ENCODE assay signal across 8 mouse cellular contexts in the genomic region with DNA sequence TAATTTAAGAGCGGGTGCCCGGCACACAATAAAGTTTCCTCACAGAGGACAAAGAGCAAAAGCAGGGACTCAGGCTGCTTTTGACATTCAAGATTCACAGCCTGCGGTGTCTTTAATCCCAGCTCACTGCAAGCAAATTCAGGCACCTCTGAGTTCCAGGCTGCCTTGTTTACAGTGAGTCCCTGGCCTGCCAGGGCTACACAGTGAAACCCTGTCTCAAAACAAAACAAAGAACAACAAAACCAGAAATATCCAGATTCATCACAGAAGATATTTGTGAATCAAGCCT. TPM values are rescaled to one million over a fixed set of nuclear protein-coding genes. Genes with fewer than 3 reads are reported as not detected.
DNase-seq lines count a peak whose midpoint lies in the region; ATAC-seq and TF ChIP-seq lines count a peak whose summit lies in the region.

No protein-coding gene starts in this region.

- no peaks in the 10 kb centered on the region for H3K4me1 ChIP-seq in embryonic facial prominence, embryonic 11.5 days (ENCODE audit: control insufficient read depth, insufficient read depth, low read length)
- H3K4me1 ChIP-seq in hindbrain, embryonic 15.5 days (replicated peaks), result peaks cover 13% of the 10 kb centered on the region

- H3K4me2 ChIP-seq in embryonic facial prominence, embryonic 11.5 days (ENCODE audit: low read depth, low read length), result peak overlapping the region; percentile 25
- peak overlapping the region; percentile 68 for H3K4me2 ChIP-seq in hindbrain, embryonic 15.5 days

- H3K4me3 ChIP-seq in layer of hippocampus, adult 2 months, result peak overlapping the region; percentile 73
- H3K4me3 ChIP-seq in embryonic facial prominence, embryonic 11.5 days (ENCODE audit: low read depth, low read length), result peak overlapping the region; percentile 50
- peak overlapping the region; percentile 58 for H3K4me3 ChIP-seq in hindbrain, embryonic 15.5 days

- H3K9ac ChIP-seq in embryonic facial prominence, embryonic 11.5 days (replicated peaks; ENCODE audit: low read length), result peak overlapping the region; percentile 57
- peak overlapping the region; percentile 34 for H3K9ac ChIP-seq in hindbrain, embryonic 15.5 days

- ATAC-seq in embryonic facial prominence, embryonic 11.5 days (replicated peaks; ENCODE audit: insufficient number of reproducible peaks, low FRiP score, low TSS enrichment, low read depth), result no peak
- ATAC-seq in hindbrain, embryonic 15.5 days (ENCODE audit: low FRiP score, low read depth), result peak; percentile 27
- ATAC-seq in megakaryocyte-erythroid progenitor cell, adult 5-6 weeks (replicated peaks; ENCODE audit: low FRiP score, low TSS enrichment, poor library complexity, severe bottlenecking), result peak; percentile 25

- H3K9me3 ChIP-seq in embryonic facial prominence, embryonic 11.5 days (replicated peaks; ENCODE audit: control insufficient read depth, low read length), result no peaks in the 10 kb centered on the region
- no peaks in the 10 kb centered on the region for H3K9me3 ChIP-seq in hindbrain, embryonic 15.5 days

- WGBS in embryonic facial prominence, embryonic 11.5 days, result 0% methylated on average over 3 of the region's 3 CpGs
- WGBS in hindbrain, embryonic 15.5 days, result 7% methylated on average over 3 of the region's 3 CpGs

- DNase-seq in layer of hippocampus, adult 2 months (ENCODE audit: low spot score in 2 of 2), result no peak
- DNase-seq in layer of hippocampus, adult 18-20 months (ENCODE audit: low spot score in 2 of 2), result no peak
- no peak for DNase-seq in embryonic facial prominence, embryonic 11.5 days (ENCODE audit: low spot score)
- DNase-seq in urinary bladder, postnatal 36 days (ENCODE audit: low spot score in 2 of 2), result no peak
- DNase-seq in thymus, postnatal 25 days, result no peak
- no peak for DNase-seq in adrenal gland, postnatal 4 days (ENCODE audit: low spot score in 2 of 2)

- no peaks in the 10 kb centered on the region for H3K36me3 ChIP-seq in embryonic facial prominence, embryonic 11.5 days (replicated peaks; ENCODE audit: control insufficient read depth, insufficient read depth, low read depth, low read length)
- H3K36me3 ChIP-seq in hindbrain, embryonic 15.5 days, result peaks cover 6% of the 10 kb centered on the region; the same call in 1 of the 2 replicates

- no peak for TF ChIP-seq CTCF in layer of hippocampus, adult 2 months (conservative IDR thresholded peaks at IDR 0.05)

- H3K27ac ChIP-seq in layer of hippocampus, adult 2 months, result peak overlapping the region; percentile 71
- no peak overlapping the region for H3K27ac ChIP-seq in embryonic facial prominence, embryonic 11.5 days (replicated peaks; ENCODE audit: low read depth, low read length)
- peak overlapping the region; percentile 3; the same call in 1 of the 2 replicates for H3K27ac ChIP-seq in hindbrain, embryonic 15.5 days (replicated peaks)

- no peaks in the 10 kb centered on the region for H3K27me3 ChIP-seq in embryonic facial prominence, embryonic 11.5 days (ENCODE audit: control insufficient read depth, insufficient read depth, low read length)
- H3K27me3 ChIP-seq in hindbrain, embryonic 15.5 days, result no peaks in the 10 kb centered on the region

RNA-seq across cellular contexts. Expression of a gene that starts 0.5 kb away (rescaled TPM):
- 10 to 100 TPM; 11.8 TPM for total RNA-seq in layer of hippocampus, adult 2 months (2021)
- total RNA-seq in layer of hippocampus, adult 18-20 months (2021), result 10 to 100 TPM; 13.2 to 14.5 TPM
- 11.3 and 12.2 TPM in 2 replicates for polyA plus RNA-seq in embryonic facial prominence, embryonic 11.5 days (2014; fragmentation: Nextera tagmentation; extraction: Ambion mirVana)
- 6.6 and 7.3 TPM in 2 replicates for polyA plus RNA-seq in hindbrain, embryonic 15.5 days (2015; fragmentation: Nextera tagmentation; extraction: Ambion mirVana)
- total RNA-seq in megakaryocyte-erythroid progenitor cell, adult 5-6 weeks (2014; fragmentation: Nextera tagmentation), result 8.7 and 14.3 TPM in 2 replicates
- total RNA-seq in megakaryocyte-erythroid progenitor cell, adult 5-6 weeks (2017), result 13.7 and 21.8 TPM in 2 replicates
- 10 to 100 TPM; 14.9 to 15.5 TPM for total RNA-seq in adrenal gland, postnatal 4 days (2021)

RNA-seq across cellular contexts. Expression of a gene that starts 30.7 kb away (rescaled TPM):
- total RNA-seq in layer of hippocampus, adult 2 months (2021), result 1 to 10 TPM; 1.8 to 2.8 TPM
- total RNA-seq in layer of hippocampus, adult 18-20 months (2021), result 1 to 10 TPM; 1.4 to 2.8 TPM
- polyA plus RNA-seq in embryonic facial prominence, embryonic 11.5 days (2014; fragmentation: Nextera tagmentation; extraction: Ambion mirVana), result 1.1 and 1.2 TPM in 2 replicates
- polyA plus RNA-seq in hindbrain, embryonic 15.5 days (2015; fragmentation: Nextera tagmentation; extraction: Ambion mirVana), result 0.68 and 1.5 TPM in 2 replicates
- total RNA-seq in megakaryocyte-erythroid progenitor cell, adult 5-6 weeks (2014; fragmentation: Nextera tagmentation), result 1.4 and 2.6 TPM in 2 replicates
- 1.3 and 1.9 TPM in 2 replicates for total RNA-seq in megakaryocyte-erythroid progenitor cell, adult 5-6 weeks (2017)
- 1 to 10 TPM in 1 of 2 experiments, under 1 TPM in 1; 0.85 to 1.5 TPM for total RNA-seq in adrenal gland, postnatal 4 days (2021)

RNA-seq across cellular contexts. Expression of a gene that starts 32.1 kb away (rescaled TPM):
- 10 to 100 TPM; 15.1 to 15.7 TPM for total RNA-seq in layer of hippocampus, adult 2 months (2021)
- 10 to 100 TPM; 14.8 to 19.0 TPM for total RNA-seq in layer of hippocampus, adult 18-20 months (2021)
- polyA plus RNA-seq in embryonic facial prominence, embryonic 11.5 days (2014; fragmentation: Nextera tagmentation; extraction: Ambion mirVana), result 2.4 TPM in 2 replicates
- polyA plus RNA-seq in hindbrain, embryonic 15.5 days (2015; fragmentation: Nextera tagmentation; extraction: Ambion mirVana), result 2.5 and 2.8 TPM in 2 replicates
- total RNA-seq in megakaryocyte-erythroid progenitor cell, adult 5-6 weeks (2014; fragmentation: Nextera tagmentation), result 4.5 and 13.3 TPM in 2 replicates
- 7.6 and 9.2 TPM in 2 replicates for total RNA-seq in megakaryocyte-erythroid progenitor cell, adult 5-6 weeks (2017)
- total RNA-seq in adrenal gland, postnatal 4 days (2021), result 10 to 100 TPM; 14.2 to 16.1 TPM

RNA-seq across cellular contexts. Expression of a gene that starts 48.4 kb away (rescaled TPM):
- total RNA-seq in layer of hippocampus, adult 2 months (2021), result 1 to 10 TPM; 9.2 to 9.3 TPM
- 1 to 10 TPM; 8.6 to 9.9 TPM for total RNA-seq in layer of hippocampus, adult 18-20 months (2021)
- 21.8 and 24.9 TPM in 2 replicates for polyA plus RNA-seq in embryonic facial prominence, embryonic 11.5 days (2014; fragmentation: Nextera tagmentation; extraction: Ambion mirVana)
- 10.0 and 11.6 TPM in 2 replicates for polyA plus RNA-seq in hindbrain, embryonic 15.5 days (2015; fragmentation: Nextera tagmentation; extraction: Ambion mirVana)
- total RNA-seq in megakaryocyte-erythroid progenitor cell, adult 5-6 weeks (2014; fragmentation: Nextera tagmentation), result 3.3 and 4.6 TPM in 2 replicates
- 5.5 and 12.6 TPM in 2 replicates for total RNA-seq in megakaryocyte-erythroid progenitor cell, adult 5-6 weeks (2017)
- 1 to 10 TPM; 8.4 to 8.5 TPM for total RNA-seq in adrenal gland, postnatal 4 days (2021)

RNA-seq across cellular contexts. Expression of a gene that starts 52.3 kb away (rescaled TPM):
- total RNA-seq in layer of hippocampus, adult 2 months (2021), result 1 to 10 TPM; 3.5 to 4.0 TPM
- 1 to 10 TPM; 2.2 to 4.7 TPM for total RNA-seq in layer of hippocampus, adult 18-20 months (2021)
- 4.2 and 6.1 TPM in 2 replicates for polyA plus RNA-seq in embryonic facial prominence, embryonic 11.5 days (2014; fragmentation: Nextera tagmentation; extraction: Ambion mirVana)
- polyA plus RNA-seq in hindbrain, embryonic 15.5 days (2015; fragmentation: Nextera tagmentation; extraction: Ambion mirVana), result 4.0 and 4.5 TPM in 2 replicates
- total RNA-seq in megakaryocyte-erythroid progenitor cell, adult 5-6 weeks (2014; fragmentation: Nextera tagmentation), result 4.3 and 6.2 TPM in 2 replicates
- 10.5 and 11.5 TPM in 2 replicates for total RNA-seq in megakaryocyte-erythroid progenitor cell, adult 5-6 weeks (2017)
- 1 to 10 TPM; 4.7 to 6.0 TPM for total RNA-seq in adrenal gland, postnatal 4 days (2021)
